Mouse (Mus musculus): ENCODE measurements around the gene Syncrip. TPM values are rescaled to one million over a fixed set of nuclear protein-coding genes. Genes with fewer than 3 reads are reported as not detected.

Gene Syncrip
- total and polyA plus RNA-seq, 3 experiments, result 125 to 162 (median 153) TPM

DNA sequence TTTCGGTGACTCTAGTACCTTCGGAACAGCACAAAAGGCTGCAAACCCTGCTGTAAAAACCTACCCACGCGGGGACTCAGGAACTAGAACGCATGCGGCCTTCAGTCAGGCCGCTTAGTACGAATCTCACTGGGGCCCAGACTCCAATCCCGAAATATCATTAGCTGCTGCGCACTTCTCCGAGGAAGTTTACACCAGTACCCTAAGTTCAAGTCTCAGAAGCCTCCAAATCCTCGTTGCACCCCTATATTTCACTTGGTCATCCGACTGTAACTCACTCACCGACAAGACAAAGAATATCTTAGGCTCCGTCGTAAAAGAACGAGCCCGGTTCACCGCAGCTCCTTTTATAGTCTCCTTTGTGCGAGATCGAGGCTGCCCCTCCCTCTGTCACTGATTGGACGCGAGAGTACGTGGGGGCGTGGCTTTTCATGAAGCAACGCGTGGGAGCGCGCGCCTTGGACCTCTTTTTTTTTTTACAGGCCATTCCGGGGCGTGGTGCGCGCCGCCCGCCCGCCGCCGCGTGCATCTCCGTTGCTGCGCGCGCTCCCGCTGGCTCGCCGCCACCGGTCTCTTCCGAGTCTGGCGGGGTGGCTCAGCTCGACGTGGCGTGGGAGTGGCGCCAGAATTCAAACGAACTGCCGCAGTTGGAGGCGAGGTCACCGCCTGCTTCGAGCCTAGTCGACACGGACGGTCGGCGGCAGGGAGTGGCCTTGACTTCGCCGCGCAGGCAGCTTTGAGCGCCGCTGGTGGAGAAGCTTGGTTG lies 40.4 kb upstream of the Syncrip start (continued):
- TF ChIP-seq CHD1 (IDR thresholded peaks at IDR 0.05; ENCODE audit: low read depth, low read length) (peak; percentile 27; the same call in 1 of the 2 replicates), TCF12 (IDR thresholded peaks at IDR 0.05; ENCODE audit: low read depth, low read length) (peak; percentile 49), ZC3H11A (IDR thresholded peaks at IDR 0.05; ENCODE audit: low read depth, low read length) (no peak), MAZ (IDR thresholded peaks at IDR 0.05; ENCODE audit: low read depth, low read length) (no peak; the same call in 1 of the 2 replicates)

DNA sequence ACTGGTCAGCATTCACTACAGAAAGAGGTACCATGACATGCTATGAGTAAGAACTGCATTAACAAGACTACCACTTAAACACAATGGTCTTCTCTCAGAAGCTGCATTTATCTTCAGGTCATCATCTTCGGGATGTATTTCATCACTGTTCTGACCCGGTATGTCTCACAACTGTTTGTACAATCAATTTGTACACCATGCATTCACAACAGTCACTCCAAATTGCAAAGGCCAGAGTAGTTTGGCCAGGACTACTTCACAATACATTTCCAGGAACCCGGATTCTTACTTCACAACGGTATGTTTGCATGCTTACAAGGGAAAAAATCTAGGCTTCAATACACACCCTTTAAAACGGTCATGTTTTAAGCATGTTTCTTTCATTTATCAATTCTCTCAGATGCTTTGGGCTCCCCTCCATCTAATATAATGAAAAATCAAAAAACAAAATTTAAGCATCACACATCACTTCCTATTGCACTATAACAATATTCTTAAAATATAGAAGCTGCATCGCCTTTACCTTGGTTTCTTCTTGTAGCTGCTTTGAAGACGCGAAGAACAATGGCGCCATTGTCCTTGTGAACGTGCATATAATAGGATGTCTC lies 39.7 kb upstream of the Syncrip start:
- Histone ChIP-seq H3K36me3 (ENCODE audit: control insufficient read depth in 1 of 2, insufficient read depth in 2 of 2, low read length in 2 of 2) (peaks cover 4 to 19% of the 10 kb centered on the region in 2 experiments), H3K27me3 (ENCODE audit: control insufficient read depth in 1 of 2, insufficient read depth in 2 of 2, low read length in 2 of 2) (no peaks in the 10 kb centered on the region), H3K4me3 (ENCODE audit: control insufficient read depth in 1 of 2, insufficient read depth in 1 of 2, low read depth in 2 of 2, low read length in 2 of 2) (peak overlapping the region; percentile 60 to 99), H3K4me1 (ENCODE audit: control insufficient read depth in 1 of 2, insufficient read depth in 2 of 2, low read length in 2 of 2) (peaks cover 2 to 8% of the 10 kb centered on the region in 2 experiments), H3K9me3 (replicated peaks; ENCODE audit: insufficient read depth, low read length) (no peaks in the 10 kb centered on the region), H3K79me2 (ENCODE audit: control insufficient read depth, insufficient read depth, low read length, poor library complexity) (peaks cover 25% of the 10 kb centered on the region), H3K9ac (ENCODE audit: control insufficient read depth, low read depth, low read length, poor library complexity, severe bottlenecking) (peak overlapping the region; percentile 99), H3K27ac (ENCODE audit: control insufficient read depth, low read depth, low read length) (peak overlapping the region; percentile 98)
- peak; percentile 57 for DNase-seq (ENCODE audit: low read depth, low spot score)
- TF ChIP-seq POLR2AphosphoS2 (IDR thresholded peaks at IDR 0.05; ENCODE audit: low read length) (peak; percentile 61), TBP (IDR thresholded peaks at IDR 0.05; ENCODE audit: low read depth, low read length) (0 out of 2 replicates have a peak, but pooled peaks have one; percentile 16), MAFK (IDR thresholded peaks at IDR 0.05; ENCODE audit: borderline replicate concordance, low read depth, low read length) (no peak), MXI1 (IDR thresholded peaks at IDR 0.05; ENCODE audit: low read depth, low read length) (peak; percentile 33), SMC3 (IDR thresholded peaks at IDR 0.05; ENCODE audit: low read depth, low read length) (0 out of 2 replicates have a peak, but pooled peaks have one; percentile 9), UBTF (IDR thresholded peaks at IDR 0.05; ENCODE audit: borderline replicate concordance, insufficient read depth, low read depth, low read length) (0 out of 2 replicates have a peak, but pooled peaks have one; percentile 11), POLR2AphosphoS5 (IDR thresholded peaks at IDR 0.05; ENCODE audit: borderline replicate concordance, low read depth, low read length) (no peak), CHD2 (IDR thresholded peaks at IDR 0.05; ENCODE audit: low read length) (no peak), EP300 (IDR thresholded peaks at IDR 0.05; ENCODE audit: low read depth in 1 of 2, low read length in 2 of 2) (peak in 1 of 2 experiments; percentile 21; a peak in 1 of 4 replicates), CTCF (IDR thresholded peaks at IDR 0.05 in 2 of 3, conservative IDR thresholded peaks at IDR 0.05 in 1 of 3; ENCODE audit: control insufficient read depth in 1 of 3, insufficient read depth in 1 of 3, low read depth in 2 of 3, low read length in 3 of 3, poor library complexity in 1 of 3, severe bottlenecking in 1 of 3) (no peak), MAX (IDR thresholded peaks at IDR 0.05; ENCODE audit: low read length) (0 out of 2 replicates have a peak, but pooled peaks have one; percentile 41), NELFE (IDR thresholded peaks at IDR 0.05; ENCODE audit: low read depth, low read length) (0 out of 2 replicates have a peak, but pooled peaks have one; percentile 28), GATA1 (IDR thresholded peaks at IDR 0.05; ENCODE audit: low read depth, low read length) (no peak), KAT2A (conservative IDR thresholded peaks at IDR 0.05; ENCODE audit: low read depth, low read length) (no peak), CHD1 (IDR thresholded peaks at IDR 0.05; ENCODE audit: low read depth, low read length) (peak; percentile 98)

Data from MEL (cell line).